Mouse (Mus musculus) forelimb bud, embryonic 11.5 days (tissue): Measurements from ENCODE around the gene Abhd17c.

ENCODE experiments used
- DNase-seq: peaks from one replicate; pipeline ENCODE4 v3.0.0-alpha.2; 2012; ENCODE audit warnings: low read depth, low spot score

The Abhd17c gene

GRCm38 (mm10) chr7:84119216-84120105, 32.2 kb downstream of the Abhd17c start:
- DNase-seq: no peak

- DNase-seq: no peak
Measured at GRCm38 (mm10) chr7:84117543-84118122, 34.1 kb downstream of the Abhd17c start.

GRCm38 (mm10) chr7:84116621-84117542, 34.8 kb downstream of the Abhd17c start:
- DNase-seq: no peak

GRCm38 (mm10) chr7:84115385-84115784, 36.3 kb downstream of the Abhd17c start:
- no peak for DNase-seq

- no peak for DNase-seq
Measured at GRCm38 (mm10) chr7:84114775-84115174, 36.9 kb downstream of the Abhd17c start.

GRCm38 (mm10) chr7:84113035-84113390, 38.7 kb downstream of the Abhd17c start:
- DNase-seq: no peak

GRCm38 (mm10) chr7:84112351-84113034, 39.2 kb downstream of the Abhd17c start:
- DNase-seq: no peak

GRCm38 (mm10) chr7:84111716-84112350, 39.9 kb downstream of the Abhd17c start:
- no peak for DNase-seq

GRCm38 (mm10) chr7:84106942-84107341, 44.8 kb downstream of the Abhd17c start:
- no peak for DNase-seq

GRCm38 (mm10) chr7:84102589-84102988, 49.1 kb downstream of the Abhd17c start:
- no peak for DNase-seq

GRCm38 (mm10) chr7:84100672-84101071, 51.0 kb downstream of the Abhd17c start:
- no peak for DNase-seq

GRCm38 (mm10) chr7:84098098-84098497, 53.6 kb downstream of the Abhd17c start:
- no peak for DNase-seq

GRCm38 (mm10) chr7:84096501-84096900, 55.2 kb downstream of the Abhd17c start:
- no peak for DNase-seq

- no peak for DNase-seq
Measured at GRCm38 (mm10) chr7:84090793-84091192, 60.9 kb downstream of the Abhd17c start.

- no peak for DNase-seq
Measured at GRCm38 (mm10) chr7:84089777-84090176, 61.9 kb downstream of the Abhd17c start.

- peak; percentile 72 for DNase-seq
Measured at GRCm38 (mm10) chr7:84088971-84089370, 62.7 kb downstream of the Abhd17c start.

GRCm38 (mm10) chr7:84088191-84088590, 63.5 kb downstream of the Abhd17c start:
- DNase-seq: no peak

GRCm38 (mm10) chr7:84086039-84086829, 65.5 kb downstream of the Abhd17c start, which contains the start of gene Cemip:
Gene Cemip, minus strand, starts transcription at chr7:84086502.
- peak; percentile 61 for DNase-seq

- DNase-seq: peak; percentile 68
Measured at GRCm38 (mm10) chr7:84085049-84085945, 66.4 kb downstream of the Abhd17c start.
